Mouse (Mus musculus): ENCODE results near the gene Rhbdl1. TPM values are rescaled to one million over a fixed set of nuclear protein-coding genes. Genes with fewer than 3 reads are reported as not detected.

The Rhbdl1 gene
- total RNA-seq, 2 experiments from 2014 or later, result 47.5 to 54.0 TPM

GRCm38 (mm10) chr17:25830806-25831431 is 6.2 kb downstream of the Rhbdl1 start:
- intact Hi-C loops (cut with DNase I), result no loop called here
- no peak for DNase-seq (ENCODE audit: low spot score in 2 of 2)

- DNase-seq (ENCODE audit: low spot score in 2 of 2), result no peak
- intact Hi-C loops (cut with DNase I), result no loop called here
Measured at GRCm38 (mm10) chr17:25830200-25830753, 6.8 kb downstream of the Rhbdl1 start.

- no peak for DNase-seq (ENCODE audit: low spot score in 2 of 2)
- intact Hi-C loops (cut with DNase I), result no loop called here
Measured at GRCm38 (mm10) chr17:25829558-25830017, 7.5 kb downstream of the Rhbdl1 start.

GRCm38 (mm10) chr17:25828712-25829557 is 8.2 kb downstream of the Rhbdl1 start, which contains the start of gene Jmjd8:
Gene Jmjd8, plus strand, starts transcription at chr17:25828867.
- intact Hi-C loops (cut with DNase I), result no loop called here
- DNase-seq (ENCODE audit: low spot score in 2 of 2), result peak; percentile 87

- intact Hi-C loops (cut with DNase I), result no loop called here
- DNase-seq (ENCODE audit: low spot score in 2 of 2), result no peak
Measured at GRCm38 (mm10) chr17:25828223-25828594, 8.9 kb downstream of the Rhbdl1 start.

GRCm38 (mm10) chr17:25827546-25828222 is 9.4 kb downstream of the Rhbdl1 start:
- no peak for DNase-seq (ENCODE audit: low spot score in 2 of 2)
- intact Hi-C loops (cut with DNase I), result no loop called here

GRCm38 (mm10) chr17:25827011-25827410 is 10.1 kb downstream of the Rhbdl1 start:
- no peak for DNase-seq (ENCODE audit: low spot score in 2 of 2)
- intact Hi-C loops (cut with DNase I), result no loop called here

GRCm38 (mm10) chr17:25825984-25826570 is 11.0 kb downstream of the Rhbdl1 start:
- DNase-seq (ENCODE audit: low spot score in 2 of 2), result no peak
- intact Hi-C loops (cut with DNase I), result no loop called here

GRCm38 (mm10) chr17:25825311-25825710 is 11.8 kb downstream of the Rhbdl1 start:
- intact Hi-C loops (cut with DNase I), result no loop called here
- DNase-seq (ENCODE audit: low spot score in 2 of 2), result no peak

GRCm38 (mm10) chr17:25824362-25825142 is 12.5 kb downstream of the Rhbdl1 start:
- intact Hi-C loops (cut with DNase I), result no loop called here
- DNase-seq (ENCODE audit: low spot score in 2 of 2), result no peak

- peak; percentile 73 to 81 for DNase-seq (ENCODE audit: low spot score in 2 of 2)
- intact Hi-C loops (cut with DNase I), result no loop called here
Measured at GRCm38 (mm10) chr17:25823452-25823851, 13.6 kb downstream of the Rhbdl1 start, which contains the start of gene Wdr24. Gene Wdr24, plus strand, starts transcription at chr17:25823627.

GRCm38 (mm10) chr17:25818851-25819780 is 18.0 kb downstream of the Rhbdl1 start:
- DNase-seq (ENCODE audit: low spot score in 2 of 2), result no peak
- intact Hi-C loops (cut with DNase I), result no loop called here

GRCm38 (mm10) chr17:25817662-25818061 is 19.4 kb downstream of the Rhbdl1 start:
- intact Hi-C loops (cut with DNase I), result no loop called here
- no peak for DNase-seq (ENCODE audit: low spot score in 2 of 2)

- intact Hi-C loops (cut with DNase I), result no loop called here
Measured at GRCm38 (mm10) chr17:25813471-25813870, 23.6 kb downstream of the Rhbdl1 start.

GRCm38 (mm10) chr17:25810890-25811289 is 26.2 kb downstream of the Rhbdl1 start:
- no peak for DNase-seq (ENCODE audit: low spot score in 2 of 2)
- intact Hi-C loops (cut with DNase I), result no loop called here

More at GRCm38 (mm10) chr17:25813471-25813870, 23.6 kb downstream of the Rhbdl1 start:
- DNase-seq (ENCODE audit: low spot score in 2 of 2), result peak; percentile 88 to 93

- intact Hi-C loops (cut with DNase I), result loop anchor here (10.0 kb wide), 1 partner anchor 235 kb away; the partner anchor contains the start of genes Lmf1 and Sox8
- peak in 1 of 2 experiments; percentile 66 for DNase-seq (ENCODE audit: low spot score in 2 of 2)
Measured at GRCm38 (mm10) chr17:25809606-25810340, 27.3 kb downstream of the Rhbdl1 start.
